Mouse (Mus musculus) neutrophil, adult 83 days (primary cell): ENCODE data around the gene Tent4b. TPM values are rescaled to one million over a fixed set of nuclear protein-coding genes. Genes with fewer than 3 reads are reported as not detected.

Experiments used
- total RNA-seq, 2 experiments: library from RNA; stranded (reverse); gene quantifications; one replicate each; pipeline ENCODE4 v1.2.4; 2023

Tent4b gene
- total RNA-seq, result 10 to 100 TPM; 28.9 to 29.1 TPM

DNA sequence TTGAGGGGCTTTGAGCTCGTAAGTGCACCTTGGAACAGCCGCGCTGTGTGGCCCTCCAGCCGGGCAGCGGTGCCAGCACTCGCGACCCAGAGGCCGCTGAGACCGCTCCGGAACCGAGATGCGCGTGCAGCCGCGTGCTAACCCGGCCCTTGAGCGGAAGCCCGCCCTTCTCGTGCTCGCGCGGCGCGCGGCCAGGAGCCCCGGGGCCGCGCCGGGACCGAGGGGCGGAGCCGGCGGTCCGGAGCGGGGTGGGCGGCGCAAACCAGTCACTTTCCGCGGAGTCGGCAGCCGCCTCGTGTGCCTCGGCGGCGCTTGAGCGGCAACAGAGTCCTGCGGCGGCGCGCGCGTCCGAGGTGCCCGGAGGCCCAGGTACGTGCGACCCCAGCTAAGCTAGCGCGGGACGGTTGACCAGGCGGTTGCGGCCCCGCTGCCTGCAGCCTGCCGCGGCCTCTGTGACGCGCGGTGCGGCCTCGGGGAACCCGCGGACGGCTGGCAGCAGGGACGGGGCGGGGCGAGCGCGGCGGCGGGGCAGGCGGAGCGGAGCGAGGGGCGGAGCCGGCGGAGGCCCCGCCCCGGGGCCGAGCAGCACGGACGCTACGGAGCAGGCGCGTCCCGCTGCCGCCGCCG is at the start of gene Tent4b:
TSS of gene Tent4b (plus strand) at position 269 of the 627 bp plus-strand sequence.

DNA sequence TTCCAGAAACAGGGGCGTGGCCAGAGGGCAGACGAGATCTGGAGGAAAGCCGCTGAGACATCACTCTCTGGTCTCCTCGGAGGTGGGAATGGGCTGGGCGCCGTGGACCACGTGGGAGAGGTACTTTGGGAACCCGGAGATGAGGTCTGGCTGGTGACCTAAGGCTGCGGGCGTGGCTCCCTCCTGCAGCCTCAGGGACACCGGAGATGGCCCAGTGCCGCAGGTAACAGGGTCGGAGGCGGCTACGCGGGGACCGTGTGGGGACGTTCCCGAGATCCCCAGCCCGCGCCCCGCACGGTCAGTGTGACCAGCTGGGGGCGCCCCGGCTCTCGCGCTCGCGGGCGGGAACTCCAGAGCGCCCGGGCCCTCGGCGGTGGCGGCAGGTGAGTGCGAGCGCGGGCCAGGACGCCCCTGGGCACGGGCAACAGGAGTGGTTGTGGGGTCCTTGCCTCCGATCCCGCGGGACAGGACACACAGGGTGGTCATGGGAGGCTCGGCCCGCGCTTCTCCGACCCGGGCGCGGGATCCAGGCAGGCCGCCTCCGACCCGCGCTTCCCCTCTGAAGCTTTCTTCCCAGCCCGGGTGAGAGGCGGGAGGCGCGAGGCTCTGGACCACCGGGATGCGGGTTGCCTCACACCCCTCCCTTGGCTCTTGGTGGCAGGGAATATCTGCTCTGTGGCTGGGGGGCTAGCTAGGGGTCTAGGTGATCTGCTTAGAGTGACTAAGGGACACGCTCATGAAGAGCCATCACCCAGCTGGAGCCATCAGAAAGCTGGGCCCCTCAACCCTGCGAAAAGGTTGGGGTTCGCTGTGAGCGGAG is 73.4 kb downstream of the Tent4b start, which contains the start of gene Adcy7:
TSS of gene Adcy7 (plus strand) at position 173 of the 820 bp plus-strand sequence.

Other genes starting within 250 kb of the Tent4b start
- not detected for gene Zfp423, start 239.6 kb upstream of the Tent4b start, total RNA-seq
- gene Cnep1r1, start 80.4 kb upstream of the Tent4b start, total RNA-seq, result 10 to 100 TPM; 16.8 to 20.9 TPM
- 1 to 10 TPM; 9.0 to 9.9 TPM for gene Heatr3, start 61.4 kb upstream of the Tent4b start, total RNA-seq
- 10 to 100 TPM; 65.7 to 74.8 TPM for gene Adcy7, start 73.2 kb downstream of the Tent4b start, total RNA-seq
- 10 to 100 TPM; 52.7 to 65.2 TPM for gene Brd7, start 163.0 kb downstream of the Tent4b start, total RNA-seq